Mouse (Mus musculus): Measurements from ENCODE around the gene Supt16. TPM values are rescaled to one million over a fixed set of nuclear protein-coding genes. Genes with fewer than 3 reads are reported as not detected.

The Supt16 gene
- polyA plus RNA-seq, 1 experiment from 2014 or later, result 90.9 TPM

DNA sequence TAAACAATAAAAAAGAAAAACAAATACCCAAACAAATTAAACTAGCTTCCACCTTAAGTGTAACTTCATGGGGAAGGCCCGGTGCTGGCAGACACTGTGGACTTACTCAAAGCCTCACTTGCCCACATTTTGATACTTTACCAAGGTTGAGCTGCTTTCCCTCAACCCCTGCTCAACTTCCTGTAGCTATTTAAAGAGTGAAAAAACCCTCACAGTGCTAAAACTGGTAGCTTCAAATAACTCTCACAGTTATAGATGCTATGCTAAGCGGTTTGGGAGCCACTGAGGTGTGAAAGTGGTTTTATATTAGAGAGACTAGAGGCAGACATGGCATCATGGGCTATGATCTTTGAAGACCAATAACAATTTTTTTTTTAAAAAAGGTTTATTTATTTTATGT lies 30.6 kb downstream of the Supt16 start:
- Histone ChIP-seq H3K9me3 (ENCODE audit: control insufficient read depth, low read length) (no peaks in the 10 kb centered on the region), H3K4me2 (ENCODE audit: low read depth, severe bottlenecking) (no peak overlapping the region), H3K9ac (ENCODE audit: low read length) (no peak overlapping the region), H3K36me3 (ENCODE audit: control insufficient read depth, insufficient read depth, low read length) (peaks cover 15% of the 10 kb centered on the region; the same call in 1 of the 2 replicates), H3K27me3 (ENCODE audit: control insufficient read depth, insufficient read depth, low read length) (no peaks in the 10 kb centered on the region), H3K4me1 (ENCODE audit: control insufficient read depth, insufficient read depth, low read length) (no peaks in the 10 kb centered on the region), H3K4me3 (ENCODE audit: low read depth, low read length) (no peak overlapping the region), H3K27ac (replicated peaks; ENCODE audit: low read depth, low read length) (no peak overlapping the region)
- 97% methylated on average over 2 of the region's 2 CpGs for WGBS
- ATAC-seq (ENCODE audit: insufficient number of reproducible peaks, low FRiP score, low TSS enrichment, low read depth) (no peak), DNase-seq (ENCODE audit: low spot score) (no peak)

DNA sequence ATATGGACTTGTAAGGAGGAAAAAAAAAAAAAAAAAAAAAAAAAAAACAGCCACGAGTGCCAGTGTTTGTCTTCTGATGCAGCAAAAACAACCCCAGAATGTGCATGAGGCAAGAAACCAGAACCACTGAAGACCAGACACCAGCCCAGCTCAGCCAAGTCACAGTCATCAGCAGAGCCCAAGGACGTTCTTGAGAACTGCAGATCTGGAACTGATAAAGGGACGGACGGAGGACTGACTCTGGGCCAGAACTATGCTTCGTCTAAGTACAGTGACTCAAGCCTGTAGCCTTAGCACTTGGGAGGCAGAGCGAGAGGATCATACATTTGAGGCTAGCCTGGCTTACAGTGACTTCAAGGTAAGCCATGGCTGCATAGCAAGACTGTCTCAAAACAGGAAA lies 36.3 kb downstream of the Supt16 start:
- DNase-seq (ENCODE audit: low spot score), result no peak
- no peak for ATAC-seq (ENCODE audit: insufficient number of reproducible peaks, low FRiP score, low TSS enrichment, low read depth)
- Histone ChIP-seq H3K27ac (replicated peaks; ENCODE audit: low read depth, low read length) (no peak overlapping the region), H3K36me3 (ENCODE audit: control insufficient read depth, insufficient read depth, low read length) (peaks cover 23% of the 10 kb centered on the region; the same call in 1 of the 2 replicates), H3K9me3 (ENCODE audit: control insufficient read depth, low read length) (no peaks in the 10 kb centered on the region), H3K27me3 (ENCODE audit: control insufficient read depth, insufficient read depth, low read length) (no peaks in the 10 kb centered on the region), H3K4me3 (ENCODE audit: low read depth, low read length) (no peak overlapping the region), H3K4me2 (ENCODE audit: low read depth, severe bottlenecking) (no peak overlapping the region), H3K9ac (ENCODE audit: low read length) (no peak overlapping the region), H3K4me1 (ENCODE audit: control insufficient read depth, insufficient read depth, low read length) (no peaks in the 10 kb centered on the region)
- WGBS, result 91% methylated on average over 6 of the region's 6 CpGs

DNA sequence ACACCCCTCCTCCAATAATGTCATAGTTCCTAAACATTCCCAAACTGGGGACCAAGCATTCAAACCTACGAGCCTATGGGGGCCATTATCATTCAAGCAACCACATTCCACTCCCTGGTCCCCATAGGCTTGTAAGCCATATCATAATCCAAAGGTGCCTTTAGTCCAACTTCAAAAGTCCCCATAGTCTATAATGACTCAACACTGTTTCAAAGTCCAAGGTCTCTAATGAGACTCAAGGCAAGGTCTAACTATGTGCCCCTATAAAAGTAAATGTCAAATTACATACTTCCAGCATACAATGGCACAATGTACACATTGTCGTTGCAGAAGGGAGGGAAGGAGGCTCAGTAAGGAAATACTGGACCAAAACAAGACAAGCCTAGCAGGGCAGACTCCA lies 42.2 kb downstream of the Supt16 start:
- no peaks in the 10 kb centered on the region for H3K4me1 ChIP-seq (ENCODE audit: control insufficient read depth, insufficient read depth, low read length)
- no peaks in the 10 kb centered on the region for H3K27me3 ChIP-seq (ENCODE audit: control insufficient read depth, insufficient read depth, low read length)
- WGBS, result 86% methylated on average over 2 of the region's 2 CpGs
- H3K4me2 ChIP-seq (ENCODE audit: low read depth, severe bottlenecking), result no peak overlapping the region
- H3K27ac ChIP-seq (replicated peaks; ENCODE audit: low read depth, low read length), result no peak overlapping the region
- H3K36me3 ChIP-seq (ENCODE audit: control insufficient read depth, insufficient read depth, low read length), result peaks cover 10% of the 10 kb centered on the region; the same call in 1 of the 2 replicates
- no peaks in the 10 kb centered on the region for H3K9me3 ChIP-seq (ENCODE audit: control insufficient read depth, low read length)
- H3K9ac ChIP-seq (ENCODE audit: low read length), result no peak overlapping the region
- ATAC-seq (ENCODE audit: insufficient number of reproducible peaks, low FRiP score, low TSS enrichment, low read depth) (no peak), DNase-seq (ENCODE audit: low spot score) (no peak)
- no peak overlapping the region for H3K4me3 ChIP-seq (ENCODE audit: low read depth, low read length)

DNA sequence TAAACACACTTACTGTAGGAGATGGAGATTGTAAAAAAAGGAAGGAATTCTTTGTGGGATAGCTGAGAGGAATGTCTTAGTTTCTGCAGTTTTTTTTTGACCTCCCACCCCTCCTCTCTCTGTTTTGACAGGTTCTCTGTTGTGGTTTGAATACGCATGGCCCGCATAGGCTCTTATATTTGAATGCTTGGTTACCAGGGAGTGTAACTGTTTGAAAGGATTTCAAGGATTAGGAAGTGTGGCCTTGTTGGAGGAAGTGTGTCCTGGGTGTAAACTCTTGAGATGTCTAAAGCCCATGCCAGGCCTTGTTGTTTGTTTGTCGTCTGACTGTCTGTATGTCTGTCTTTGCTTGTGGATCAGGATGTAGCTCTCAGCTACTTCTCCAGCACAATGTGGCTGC lies 44.6 kb downstream of the Supt16 start:
- H3K4me2 ChIP-seq (ENCODE audit: low read depth, severe bottlenecking), result no peak overlapping the region
- H3K9me3 ChIP-seq (ENCODE audit: control insufficient read depth, low read length), result no peaks in the 10 kb centered on the region
- H3K4me1 ChIP-seq (ENCODE audit: control insufficient read depth, insufficient read depth, low read length), result no peaks in the 10 kb centered on the region
- ATAC-seq (ENCODE audit: insufficient number of reproducible peaks, low FRiP score, low TSS enrichment, low read depth) (no peak), DNase-seq (ENCODE audit: low spot score) (no peak)
- no peaks in the 10 kb centered on the region for H3K27me3 ChIP-seq (ENCODE audit: control insufficient read depth, insufficient read depth, low read length)
- no peak overlapping the region for H3K4me3 ChIP-seq (ENCODE audit: low read depth, low read length)
- WGBS, result 71% methylated on average over 3 of the region's 3 CpGs
- no peaks in the 10 kb centered on the region for H3K36me3 ChIP-seq (ENCODE audit: control insufficient read depth, insufficient read depth, low read length)
- H3K9ac ChIP-seq (ENCODE audit: low read length), result no peak overlapping the region
- H3K27ac ChIP-seq (replicated peaks; ENCODE audit: low read depth, low read length), result no peak overlapping the region

DNA sequence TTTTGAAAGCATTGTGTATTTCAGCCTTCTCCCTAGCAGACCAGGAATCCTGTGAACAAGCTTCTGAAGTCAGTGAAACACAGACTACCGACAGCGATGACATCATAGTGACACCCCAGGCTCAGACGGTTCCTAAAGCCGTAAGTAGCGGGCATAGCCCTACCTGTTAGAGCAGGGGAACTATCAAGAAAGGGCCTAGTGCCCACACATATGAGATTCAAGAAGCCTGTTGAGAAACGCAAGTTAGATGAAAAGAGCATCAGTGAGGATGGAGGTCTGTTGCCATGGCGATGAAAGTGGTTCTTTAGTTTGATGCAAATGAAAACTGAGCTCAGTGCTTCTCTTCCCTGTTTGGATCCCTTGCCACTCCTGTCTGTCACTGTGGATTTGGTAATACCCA lies 45.0 kb downstream of the Supt16 start:
- H3K27me3 ChIP-seq (ENCODE audit: control insufficient read depth, insufficient read depth, low read length), result no peaks in the 10 kb centered on the region
- H3K9me3 ChIP-seq (ENCODE audit: control insufficient read depth, low read length), result no peaks in the 10 kb centered on the region
- no peaks in the 10 kb centered on the region for H3K36me3 ChIP-seq (ENCODE audit: control insufficient read depth, insufficient read depth, low read length)
- WGBS, result 48% methylated on average over 7 of the region's 7 CpGs
- H3K4me1 ChIP-seq (ENCODE audit: control insufficient read depth, insufficient read depth, low read length), result no peaks in the 10 kb centered on the region
- no peak overlapping the region for H3K4me2 ChIP-seq (ENCODE audit: low read depth, severe bottlenecking)
- DNase-seq (ENCODE audit: low spot score), result no peak
- H3K9ac ChIP-seq (ENCODE audit: low read length), result no peak overlapping the region
- H3K4me3 ChIP-seq (ENCODE audit: low read depth, low read length), result no peak overlapping the region
- H3K27ac ChIP-seq (replicated peaks; ENCODE audit: low read depth, low read length), result no peak overlapping the region
- no peak for ATAC-seq (ENCODE audit: insufficient number of reproducible peaks, low FRiP score, low TSS enrichment, low read depth)

DNA sequence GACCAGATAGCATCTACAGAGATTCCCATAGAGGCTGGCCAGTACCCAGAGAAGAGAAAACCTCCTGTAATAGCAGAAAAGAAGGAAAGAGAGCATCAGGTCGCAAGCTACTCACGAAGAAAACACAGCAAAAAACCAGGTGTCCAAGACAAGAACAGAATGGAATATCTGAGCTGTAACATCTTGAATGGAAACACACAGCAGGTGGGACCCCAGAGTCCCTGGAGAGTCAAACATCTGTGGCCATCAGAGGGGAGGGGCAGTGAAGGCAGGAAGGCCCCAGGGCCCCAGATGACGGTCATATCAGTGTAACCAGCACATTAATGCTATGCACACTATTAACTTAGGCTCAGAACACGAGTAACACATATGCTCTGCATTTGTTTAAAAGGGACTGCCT lies 47.3 kb downstream of the Supt16 start:
- Histone ChIP-seq H3K4me1 (ENCODE audit: control insufficient read depth, insufficient read depth, low read length) (no peaks in the 10 kb centered on the region), H3K9ac (ENCODE audit: low read length) (no peak overlapping the region), H3K9me3 (ENCODE audit: control insufficient read depth, low read length) (no peaks in the 10 kb centered on the region), H3K27ac (replicated peaks; ENCODE audit: low read depth, low read length) (no peak overlapping the region), H3K27me3 (ENCODE audit: control insufficient read depth, insufficient read depth, low read length) (no peaks in the 10 kb centered on the region), H3K36me3 (ENCODE audit: control insufficient read depth, insufficient read depth, low read length) (no peaks in the 10 kb centered on the region), H3K4me3 (ENCODE audit: low read depth, low read length) (no peak overlapping the region), H3K4me2 (ENCODE audit: low read depth, severe bottlenecking) (no peak overlapping the region)
- WGBS, result 66% methylated on average over 4 of the region's 4 CpGs
- ATAC-seq (ENCODE audit: insufficient number of reproducible peaks, low FRiP score, low TSS enrichment, low read depth), result no peak
- no peak for DNase-seq (ENCODE audit: low spot score)

DNA sequence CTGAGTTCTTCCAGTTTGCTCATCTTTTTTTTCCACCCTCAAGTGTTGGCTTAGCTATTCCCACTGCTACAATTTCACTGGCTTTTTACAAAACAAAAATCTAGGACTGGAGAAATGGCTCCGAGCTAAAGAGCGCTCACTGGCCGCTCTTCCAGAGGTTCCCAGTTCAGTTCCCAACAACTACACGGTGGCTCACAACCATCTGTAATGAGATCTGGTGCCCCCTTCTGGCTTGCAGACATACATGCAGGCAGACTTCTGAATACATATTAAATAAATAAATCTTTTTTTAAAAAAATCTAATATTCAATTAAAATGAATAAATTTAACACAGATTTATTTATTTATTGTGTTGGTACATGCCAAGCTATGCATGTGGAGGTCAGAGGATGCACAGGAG lies 50.7 kb downstream of the Supt16 start:
- H3K27me3 ChIP-seq (ENCODE audit: control insufficient read depth, insufficient read depth, low read length), result no peaks in the 10 kb centered on the region
- H3K4me3 ChIP-seq (ENCODE audit: low read depth, low read length), result no peak overlapping the region
- DNase-seq (ENCODE audit: low spot score) (no peak), ATAC-seq (ENCODE audit: insufficient number of reproducible peaks, low FRiP score, low TSS enrichment, low read depth) (no peak)
- no peak overlapping the region for H3K27ac ChIP-seq (replicated peaks; ENCODE audit: low read depth, low read length)
- no peaks in the 10 kb centered on the region for H3K4me1 ChIP-seq (ENCODE audit: control insufficient read depth, insufficient read depth, low read length)
- H3K9ac ChIP-seq (ENCODE audit: low read length), result no peak overlapping the region
- H3K9me3 ChIP-seq (ENCODE audit: control insufficient read depth, low read length), result no peaks in the 10 kb centered on the region
- 67% methylated on average over 4 of the region's 4 CpGs for WGBS
- no peak overlapping the region for H3K4me2 ChIP-seq (ENCODE audit: low read depth, severe bottlenecking)
- no peaks in the 10 kb centered on the region for H3K36me3 ChIP-seq (ENCODE audit: control insufficient read depth, insufficient read depth, low read length)

DNA sequence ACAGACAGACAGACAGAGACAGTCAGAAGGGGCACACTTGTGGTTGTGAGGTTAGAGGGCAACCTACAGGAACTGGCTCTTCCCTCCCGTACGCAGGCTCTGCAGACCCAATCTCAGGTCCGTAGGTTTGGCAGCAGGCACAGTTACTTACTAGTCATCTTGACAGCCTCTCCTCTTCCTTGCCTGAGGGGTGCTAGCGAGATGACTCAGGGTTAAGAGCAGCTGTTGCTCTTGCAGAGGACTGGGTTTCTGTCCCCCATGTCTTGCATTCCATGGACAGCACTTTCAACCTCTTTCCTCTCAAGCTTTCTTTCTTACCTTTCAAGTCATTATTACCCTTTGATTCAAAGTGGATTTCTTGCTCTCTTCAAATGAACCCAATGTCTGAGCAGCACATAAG lies 53.1 kb downstream of the Supt16 start:
- Histone ChIP-seq H3K27ac (replicated peaks; ENCODE audit: low read depth, low read length) (no peak overlapping the region), H3K9me3 (ENCODE audit: control insufficient read depth, low read length) (no peaks in the 10 kb centered on the region), H3K4me3 (ENCODE audit: low read depth, low read length) (no peak overlapping the region), H3K36me3 (ENCODE audit: control insufficient read depth, insufficient read depth, low read length) (no peaks in the 10 kb centered on the region), H3K9ac (ENCODE audit: low read length) (no peak overlapping the region), H3K4me1 (ENCODE audit: control insufficient read depth, insufficient read depth, low read length) (peaks cover 8% of the 10 kb centered on the region), H3K4me2 (ENCODE audit: low read depth, severe bottlenecking) (no peak overlapping the region), H3K27me3 (ENCODE audit: control insufficient read depth, insufficient read depth, low read length) (no peaks in the 10 kb centered on the region)
- 76% methylated on average over 4 of the region's 4 CpGs for WGBS
- ATAC-seq (ENCODE audit: insufficient number of reproducible peaks, low FRiP score, low TSS enrichment, low read depth), result no peak
- no peak for DNase-seq (ENCODE audit: low spot score)

DNA sequence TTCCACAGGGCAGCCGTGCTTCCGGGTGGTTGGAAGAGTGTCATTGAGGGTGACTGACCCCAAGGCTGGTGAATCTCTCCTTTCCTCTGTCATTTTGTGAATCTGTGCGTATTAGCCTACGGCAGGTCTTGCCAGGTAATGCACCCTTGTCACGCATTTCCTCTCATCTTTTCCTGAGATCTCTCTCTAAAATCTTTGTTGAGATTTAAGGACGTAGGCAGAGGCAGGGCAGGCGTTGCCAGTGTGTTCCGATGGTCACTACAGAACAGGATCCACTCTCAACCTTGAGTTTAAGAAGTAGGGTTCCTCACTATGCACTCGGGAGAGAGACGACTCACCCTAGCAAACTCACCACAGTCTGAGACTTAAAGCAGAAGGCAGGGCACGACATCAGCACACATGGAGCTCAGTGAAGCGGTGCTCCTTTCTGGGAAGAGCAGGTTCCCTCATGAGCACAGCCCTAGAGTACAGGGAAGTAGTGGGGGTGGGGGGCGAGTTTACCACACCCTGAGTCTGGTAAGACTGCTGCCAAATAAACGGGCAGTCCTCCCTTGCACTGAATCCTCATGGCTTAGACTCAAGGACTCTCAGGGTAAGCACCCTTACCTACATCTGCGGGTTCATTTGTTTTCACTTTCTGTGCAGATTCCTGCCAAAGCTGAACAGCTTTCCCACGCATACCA lies 55.6 kb downstream of the Supt16 start:
- H3K9me3 ChIP-seq (ENCODE audit: control insufficient read depth, low read length), result no peaks in the 10 kb centered on the region
- no peak overlapping the region for H3K9ac ChIP-seq (ENCODE audit: low read length)
- 77% methylated on average over 16 of the region's 16 CpGs for WGBS
- H3K27ac ChIP-seq (replicated peaks; ENCODE audit: low read depth, low read length), result no peak overlapping the region
- H3K4me1 ChIP-seq (ENCODE audit: control insufficient read depth, insufficient read depth, low read length), result peaks cover 8% of the 10 kb centered on the region
- H3K36me3 ChIP-seq (ENCODE audit: control insufficient read depth, insufficient read depth, low read length), result no peaks in the 10 kb centered on the region
- DNase-seq (ENCODE audit: low spot score) (no peak), ATAC-seq (ENCODE audit: insufficient number of reproducible peaks, low FRiP score, low TSS enrichment, low read depth) (no peak)
- H3K4me2 ChIP-seq (ENCODE audit: low read depth, severe bottlenecking), result no peak overlapping the region
- no peaks in the 10 kb centered on the region for H3K27me3 ChIP-seq (ENCODE audit: control insufficient read depth, insufficient read depth, low read length)
- no peak overlapping the region for H3K4me3 ChIP-seq (ENCODE audit: low read depth, low read length)
